Mouse (Mus musculus) gastrocnemius, adult 2 months (tissue): ENCODE measurements around the gene Vps26b. TPM values are rescaled to one million over a fixed set of nuclear protein-coding genes. Genes with fewer than 3 reads are reported as not detected.
A peak's percentile ranks its signal among the peaks of the same experiment; 100 is the strongest.

Experiments
- DNase-seq: peaks from one replicate; pipeline ENCODE4 v3.0.0; 2022
- H3K27ac ChIP-seq: fragments of 200-600 bp; 2 replicates; pipeline ENCODE4 v1.8.1; 2022; ENCODE audit warnings: mild to moderate bottlenecking
- H3K4me3 ChIP-seq: fragments of 200-600 bp; 2 replicates; pipeline ENCODE4 v1.8.1; 2022; ENCODE audit warnings: mild to moderate bottlenecking, moderate library complexity
- CTCF ChIP-seq: fragments of 200-600 bp; IDR thresholded peaks from 2 replicates; pipeline ENCODE4 v1.8.1; 2022; ENCODE audit warnings: antibody characterized with exemption, mild to moderate bottlenecking, moderate library complexity
- intact Hi-C: fragments of 180-260 bp; cut with DNase I; formaldehyde crosslinking; loops from one replicate; pipeline ENCODE4 v1.15.1; 2025
- long read RNA-seq, 2 experiments: library from polyadenylated mRNA; stranded (forward); transcript quantifications; one replicate each; pipeline ENCODE4 v2.0.0; 2021
- total RNA-seq, 2 experiments: library from RNA; stranded (reverse); gene quantifications; 2 replicates each; pipeline ENCODE4 v1.2.3; 2021

Vps26b gene
- total RNA-seq = 10 to 100 TPM; 26.2 to 26.9 TPM
- long read RNA-seq, experiment 1, transcript Vps26b-201 (6 exons, 3,575 nt) = major isoform, 18 of 20 reads
- long read RNA-seq, experiment 1, partial matches to known transcripts = 0 of 20 reads
- long read RNA-seq, experiment 1, other reads (novel, unspliced or antisense) = 2 of 20 reads
- long read RNA-seq, experiment 2, transcript Vps26b-201 (6 exons, 3,575 nt) = major isoform, 26 of 27 reads
- long read RNA-seq, experiment 2, partial matches to known transcripts = 0 of 27 reads
- long read RNA-seq, experiment 2, other reads (novel, unspliced or antisense) = 1 of 27 reads

GRCm38 (mm10) chr9:27029828-27030762 is at the start of gene Vps26b, which contains the start of gene Ncapd3:
TSS of gene Vps26b (minus strand) at chr9:27030065.
TSS of gene Ncapd3 (plus strand) at chr9:27030175.
- intact Hi-C loops = loop anchor here (1.0 kb wide), 1 partner anchor 31 kb away; the partner anchor contains the start of genes Acad8 and Thyn1
- peak; percentile 98 for DNase-seq
- peak within 1 kb of the TSS; percentile 100 for H3K4me3 ChIP-seq
- H3K27ac ChIP-seq = peak within 1 kb of the TSS; percentile 99
- TF ChIP-seq CTCF = peak; percentile 24; the same call in 1 of the 2 replicates

GRCm38 (mm10) chr9:27075812-27076211 is 45.9 kb upstream of the Vps26b start:
- no peak for TF ChIP-seq CTCF
- intact Hi-C loops = no loop called here
- Histone ChIP-seq H3K4me3 (no peak overlapping the region), H3K27ac (no peak overlapping the region)
- DNase-seq = no peak

GRCm38 (mm10) chr9:27074677-27075076 is 44.8 kb upstream of the Vps26b start:
- Histone ChIP-seq H3K27ac (no peak overlapping the region), H3K4me3 (no peak overlapping the region)
- TF ChIP-seq CTCF = peak; percentile 52
- intact Hi-C loops = no loop called here
- no peak for DNase-seq

- no peak for TF ChIP-seq CTCF
- intact Hi-C loops = no loop called here
- no peak overlapping the region for H3K4me3 ChIP-seq
- no peak for DNase-seq
- no peak overlapping the region for H3K27ac ChIP-seq
These were observed 41.0 kb upstream of the Vps26b start for GRCm38 (mm10) chr9:27070895-27071294.

GRCm38 (mm10) chr9:27058341-27058740 is 28.5 kb upstream of the Vps26b start:
- TF ChIP-seq CTCF = no peak
- Histone ChIP-seq H3K4me3 (no peak overlapping the region), H3K27ac (no peak overlapping the region)
- DNase-seq = no peak
- intact Hi-C loops = no loop called here

GRCm38 (mm10) chr9:27049492-27049891 is 19.6 kb upstream of the Vps26b start:
- no peak for DNase-seq
- Histone ChIP-seq H3K27ac (no peak overlapping the region), H3K4me3 (no peak overlapping the region)
- peak; percentile 45 for TF ChIP-seq CTCF
- intact Hi-C loops = no loop called here

GRCm38 (mm10) chr9:27043892-27044291 is 14.0 kb upstream of the Vps26b start:
- no peak for DNase-seq
- no peak for TF ChIP-seq CTCF
- H3K27ac ChIP-seq = no peak overlapping the region
- no peak overlapping the region for H3K4me3 ChIP-seq
- intact Hi-C loops = no loop called here

GRCm38 (mm10) chr9:27030763-27031100 is 867 bp upstream of the Vps26b start:
- Histone ChIP-seq H3K27ac (peak overlapping the region; percentile 99), H3K4me3 (peak overlapping the region; percentile 100)
- DNase-seq = no peak
- intact Hi-C loops = loop anchor here (1.0 kb wide), 1 partner anchor 31 kb away; the partner anchor contains the start of genes Acad8 and Thyn1
- no peak for TF ChIP-seq CTCF

- peak; percentile 21; the same call in 1 of the 2 replicates for TF ChIP-seq CTCF
- DNase-seq = peak; percentile 36
- intact Hi-C loops = no loop called here
- Histone ChIP-seq H3K27ac (peak overlapping the region; percentile 99), H3K4me3 (peak overlapping the region; percentile 100)
These were observed 640 bp downstream of the Vps26b start for GRCm38 (mm10) chr9:27029022-27029827.

GRCm38 (mm10) chr9:27026708-27027107 is 3.2 kb downstream of the Vps26b start:
- Histone ChIP-seq H3K4me3 (peak overlapping the region; percentile 100), H3K27ac (no peak overlapping the region)
- DNase-seq = no peak
- intact Hi-C loops = no loop called here
- no peak for TF ChIP-seq CTCF

- intact Hi-C loops = no loop called here
- no peak overlapping the region for H3K27ac ChIP-seq
- H3K4me3 ChIP-seq = no peak overlapping the region
- no peak for TF ChIP-seq CTCF
- DNase-seq = no peak
These were observed 6.2 kb downstream of the Vps26b start for GRCm38 (mm10) chr9:27023681-27024080.

GRCm38 (mm10) chr9:27018961-27019360 is 10.9 kb downstream of the Vps26b start:
- TF ChIP-seq CTCF = no peak
- Histone ChIP-seq H3K4me3 (no peak overlapping the region), H3K27ac (no peak overlapping the region)
- intact Hi-C loops = no loop called here
- DNase-seq = no peak

GRCm38 (mm10) chr9:27011572-27011971 is 18.3 kb downstream of the Vps26b start:
- no peak for TF ChIP-seq CTCF
- intact Hi-C loops = no loop called here
- Histone ChIP-seq H3K27ac (no peak overlapping the region), H3K4me3 (no peak overlapping the region)
- DNase-seq = no peak
